In the genomic region with DNA sequence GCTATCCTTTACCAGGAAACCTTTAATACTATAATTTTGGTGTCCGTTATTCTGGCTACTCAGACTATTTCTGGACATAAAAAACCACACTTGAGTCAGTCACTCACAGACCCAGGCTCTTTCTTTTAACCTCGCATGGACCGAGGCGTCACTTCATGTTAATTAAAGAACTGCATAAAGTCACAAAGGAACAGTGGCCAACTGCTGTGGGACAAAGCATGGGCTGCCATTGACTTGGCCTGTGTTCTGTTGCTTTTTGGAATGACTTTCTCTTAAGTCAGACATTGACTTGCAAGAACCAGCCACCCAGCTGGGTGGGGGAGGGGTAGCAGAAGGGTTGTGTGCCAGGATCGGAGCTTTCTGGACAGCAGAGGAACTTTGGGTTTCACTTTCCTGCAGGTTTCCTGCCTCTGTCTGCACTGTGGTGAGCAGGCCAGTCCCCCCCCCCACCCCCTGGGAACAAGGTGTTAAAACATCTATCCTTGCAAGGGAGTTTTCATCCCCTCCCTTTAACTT, we compare ENCODE assay signal across 11 mouse cellular contexts.
"Had no signal": no experiment of that assay in that cellular context is flagged by ENCODE, and none has a peak within 500 bp of the region (broad histone marks: within the 10 kb centered on the region; RNA-seq: fewer than 3 reads in every experiment).

No protein-coding gene starts in this region.

- H3K4me2 ChIP-seq: limb, embryonic 12.5 days; liver, embryonic 13.5 days; lung, embryonic 15.5 days; midbrain, embryonic 12.5 days had no signal

- H3K27me3 ChIP-seq: limb, embryonic 12.5 days; liver, embryonic 13.5 days; lung, embryonic 15.5 days had no signal

- H3K9ac ChIP-seq: limb, embryonic 12.5 days; liver, embryonic 13.5 days; liver, postnatal 0 days; lung, embryonic 15.5 days; midbrain, embryonic 12.5 days had no signal

- DNase-seq: liver; liver, embryonic 13.5 days; liver, postnatal 0 days; lung, postnatal 14 days; thymus, postnatal 36 days had no signal

- H3K9me3 ChIP-seq: limb, embryonic 12.5 days; liver, embryonic 13.5 days; lung, embryonic 15.5 days; megakaryocyte, embryonic 14.5 days; midbrain, embryonic 12.5 days had no signal

- ATAC-seq: liver, postnatal 0 days; midbrain, embryonic 16.5 days had no signal

- H3K4me3 ChIP-seq: limb, embryonic 12.5 days; liver, embryonic 13.5 days; lung, embryonic 15.5 days; megakaryocyte, embryonic 14.5 days; midbrain, embryonic 12.5 days had no signal

- H3K27ac ChIP-seq: limb, embryonic 12.5 days; liver, embryonic 13.5 days; lung, embryonic 15.5 days; macrophage; midbrain, embryonic 12.5 days had no signal

- H3K4me1 ChIP-seq: liver, embryonic 13.5 days; megakaryocyte, embryonic 14.5 days had no signal

- H3K36me3 ChIP-seq: limb, embryonic 12.5 days; liver, embryonic 13.5 days; lung, embryonic 15.5 days; midbrain, embryonic 12.5 days had no signal
